Mouse (Mus musculus): ENCODE measurements around the gene Rftn2. TPM values are rescaled to one million over a fixed set of nuclear protein-coding genes. Genes with fewer than 3 reads are reported as not detected.

Rftn2 gene
- polyA plus RNA-seq (2012; rRNA removed): 7.0 and 8.1 TPM in 2 replicates

GRCm38 (mm10) chr1:55226011-55226857 is at the start of gene Rftn2:
TSS of gene Rftn2 (minus strand) at chr1:55226782.
- Histone ChIP-seq H3K27ac (ENCODE audit: control insufficient read depth, insufficient read depth, low read depth, low read length) (peak within 1 kb of the TSS; percentile 53; the same call in 1 of the 2 replicates), H3K27me3 (ENCODE audit: control insufficient read depth, insufficient read depth, low read length) (no peaks in the 10 kb centered on the region), H3K36me3 (ENCODE audit: control insufficient read depth, insufficient read depth, low read length) (no peaks in the 10 kb centered on the region), H3K4me1 (ENCODE audit: control insufficient read depth, insufficient read depth, low read length) (peaks cover 5% of the 10 kb centered on the region), H3K4me3 (ENCODE audit: control insufficient read depth, low read depth, low read length) (peak within 1 kb of the TSS; percentile 58)
- no peak for TF ChIP-seq CTCF (IDR thresholded peaks at IDR 0.05; ENCODE audit: control insufficient read depth, insufficient read depth, insufficient replicate concordance, low read depth, low read length)

- Histone ChIP-seq H3K4me1 (ENCODE audit: control insufficient read depth, insufficient read depth, low read length) (no peaks in the 10 kb centered on the region), H3K4me3 (ENCODE audit: control insufficient read depth, low read depth, low read length) (no peak overlapping the region), H3K27me3 (ENCODE audit: control insufficient read depth, insufficient read depth, low read length) (no peaks in the 10 kb centered on the region), H3K27ac (ENCODE audit: control insufficient read depth, insufficient read depth, low read depth, low read length) (no peak overlapping the region), H3K36me3 (ENCODE audit: control insufficient read depth, insufficient read depth, low read length) (no peaks in the 10 kb centered on the region; the same call in 1 of the 2 replicates)
- TF ChIP-seq POLR2A (IDR thresholded peaks at IDR 0.05; ENCODE audit: control insufficient read depth, low read depth, low read length) (no peak), CTCF (IDR thresholded peaks at IDR 0.05; ENCODE audit: control insufficient read depth, insufficient read depth, insufficient replicate concordance, low read depth, low read length) (no peak)
These were observed 38.9 kb upstream of the Rftn2 start for GRCm38 (mm10) chr1:55265447-55265846.

- no peaks in the 10 kb centered on the region for H3K4me1 ChIP-seq (ENCODE audit: control insufficient read depth, insufficient read depth, low read length)
These were observed 37.8 kb upstream of the Rftn2 start for GRCm38 (mm10) chr1:55264385-55264784.

GRCm38 (mm10) chr1:55246374-55246773 is 19.8 kb upstream of the Rftn2 start:
- Histone ChIP-seq H3K27me3 (ENCODE audit: control insufficient read depth, insufficient read depth, low read length) (no peaks in the 10 kb centered on the region), H3K36me3 (ENCODE audit: control insufficient read depth, insufficient read depth, low read length) (no peaks in the 10 kb centered on the region), H3K27ac (ENCODE audit: control insufficient read depth, insufficient read depth, low read depth, low read length) (no peak overlapping the region), H3K4me3 (ENCODE audit: control insufficient read depth, low read depth, low read length) (no peak overlapping the region), H3K4me1 (ENCODE audit: control insufficient read depth, insufficient read depth, low read length) (no peaks in the 10 kb centered on the region)
- no peak for TF ChIP-seq CTCF (IDR thresholded peaks at IDR 0.05; ENCODE audit: control insufficient read depth, insufficient read depth, insufficient replicate concordance, low read depth, low read length)
- no peak for TF ChIP-seq POLR2A (IDR thresholded peaks at IDR 0.05; ENCODE audit: control insufficient read depth, low read depth, low read length)

More at GRCm38 (mm10) chr1:55264385-55264784, 37.8 kb upstream of the Rftn2 start:
- no peak overlapping the region for H3K27ac ChIP-seq (ENCODE audit: control insufficient read depth, insufficient read depth, low read depth, low read length)
- TF ChIP-seq POLR2A (IDR thresholded peaks at IDR 0.05; ENCODE audit: control insufficient read depth, low read depth, low read length) (no peak), CTCF (IDR thresholded peaks at IDR 0.05; ENCODE audit: control insufficient read depth, insufficient read depth, insufficient replicate concordance, low read depth, low read length) (no peak)
- no peaks in the 10 kb centered on the region; the same call in 1 of the 2 replicates for H3K36me3 ChIP-seq (ENCODE audit: control insufficient read depth, insufficient read depth, low read length)
- H3K27me3 ChIP-seq (ENCODE audit: control insufficient read depth, insufficient read depth, low read length): no peaks in the 10 kb centered on the region
- H3K4me3 ChIP-seq (ENCODE audit: control insufficient read depth, low read depth, low read length): no peak overlapping the region

- Histone ChIP-seq H3K4me3 (ENCODE audit: control insufficient read depth, low read depth, low read length) (no peak overlapping the region), H3K4me1 (ENCODE audit: control insufficient read depth, insufficient read depth, low read length) (peaks cover 5% of the 10 kb centered on the region), H3K27ac (ENCODE audit: control insufficient read depth, insufficient read depth, low read depth, low read length) (no peak overlapping the region), H3K36me3 (ENCODE audit: control insufficient read depth, insufficient read depth, low read length) (no peaks in the 10 kb centered on the region), H3K27me3 (ENCODE audit: control insufficient read depth, insufficient read depth, low read length) (no peaks in the 10 kb centered on the region)
- TF ChIP-seq CTCF (IDR thresholded peaks at IDR 0.05; ENCODE audit: control insufficient read depth, insufficient read depth, insufficient replicate concordance, low read depth, low read length) (no peak), POLR2A (IDR thresholded peaks at IDR 0.05; ENCODE audit: control insufficient read depth, low read depth, low read length) (no peak)
These were observed 12.7 kb upstream of the Rftn2 start for GRCm38 (mm10) chr1:55239237-55239636.

GRCm38 (mm10) chr1:55238496-55238895 is 11.9 kb upstream of the Rftn2 start:
- Histone ChIP-seq H3K27me3 (ENCODE audit: control insufficient read depth, insufficient read depth, low read length) (no peaks in the 10 kb centered on the region), H3K4me3 (ENCODE audit: control insufficient read depth, low read depth, low read length) (peak overlapping the region; percentile 90), H3K27ac (ENCODE audit: control insufficient read depth, insufficient read depth, low read depth, low read length) (no peak overlapping the region; the same call in 1 of the 2 replicates), H3K4me1 (ENCODE audit: control insufficient read depth, insufficient read depth, low read length) (peaks cover 5% of the 10 kb centered on the region), H3K36me3 (ENCODE audit: control insufficient read depth, insufficient read depth, low read length) (no peaks in the 10 kb centered on the region)
- TF ChIP-seq POLR2A (IDR thresholded peaks at IDR 0.05; ENCODE audit: control insufficient read depth, low read depth, low read length) (no peak), CTCF (IDR thresholded peaks at IDR 0.05; ENCODE audit: control insufficient read depth, insufficient read depth, insufficient replicate concordance, low read depth, low read length) (no peak)

- Histone ChIP-seq H3K4me1 (ENCODE audit: control insufficient read depth, insufficient read depth, low read length) (peaks cover 5% of the 10 kb centered on the region), H3K27ac (ENCODE audit: control insufficient read depth, insufficient read depth, low read depth, low read length) (peak overlapping the region; percentile 74), H3K27me3 (ENCODE audit: control insufficient read depth, insufficient read depth, low read length) (no peaks in the 10 kb centered on the region), H3K36me3 (ENCODE audit: control insufficient read depth, insufficient read depth, low read length) (no peaks in the 10 kb centered on the region; the same call in 1 of the 2 replicates), H3K4me3 (ENCODE audit: control insufficient read depth, low read depth, low read length) (peak overlapping the region; percentile 90)
- TF ChIP-seq CTCF (IDR thresholded peaks at IDR 0.05; ENCODE audit: control insufficient read depth, insufficient read depth, insufficient replicate concordance, low read depth, low read length): no peak
These were observed 11.1 kb upstream of the Rftn2 start for GRCm38 (mm10) chr1:55237643-55238161.
